Mouse (Mus musculus) MEL (cell line): ENCODE measurements around the gene Ivns1abp. TPM values are rescaled to one million over a fixed set of nuclear protein-coding genes. Genes with fewer than 3 reads are reported as not detected.

Source experiments
- DNase-seq: peaks from one replicate; pipeline ENCODE4 v3.0.0; 2011; ENCODE audit warnings: low read depth, low spot score
- H3K27ac ChIP-seq: 2 replicates; pipeline ENCODE4 v1.5.1; 2012; ENCODE audit warnings: low read depth, mild to moderate bottlenecking, control low read depth, low read length, moderate library complexity; ENCODE audit not compliant: control insufficient read depth
- H3K27me3 ChIP-seq, 2 experiments: fragments of 150-350 bp in 1 of 2; sonication (generic) in 1 of 2; 2 replicates each; pipeline ENCODE4 v1.6.1; 2012; ENCODE audit warnings: low read length in 2 of 2, mild to moderate bottlenecking in 2 of 2, improper control_type of control experiment in 1 of 2, moderate library complexity in 1 of 2; ENCODE audit not compliant: insufficient read depth in 2 of 2, control insufficient read depth in 1 of 2
- H3K36me3 ChIP-seq, 2 experiments: 2 replicates each; pipeline ENCODE4 v1.6.1; 2012 to 2014; ENCODE audit warnings: low read length in 2 of 2, improper control_type of control experiment in 1 of 2, inconsistent platforms in 1 of 2, mild to moderate bottlenecking in 1 of 2; ENCODE audit not compliant: insufficient read depth in 2 of 2, control insufficient read depth in 1 of 2
- H3K4me1 ChIP-seq, 2 experiments: fragments of 150-350 bp in 1 of 2; sonication (generic) in 1 of 2; 2 replicates each; pipeline ENCODE4 v1.6.1; 2012; ENCODE audit warnings: low read length in 2 of 2, improper control_type of control experiment in 1 of 2, mild to moderate bottlenecking in 1 of 2; ENCODE audit not compliant: insufficient read depth in 2 of 2, control insufficient read depth in 1 of 2
- H3K4me3 ChIP-seq, 2 experiments: fragments of 150-350 bp in 1 of 2; sonication (generic) in 1 of 2; 2 replicates each; pipeline ENCODE4 v1.5.1; 2012; ENCODE audit warnings: low read depth in 2 of 2, low read length in 2 of 2, mild to moderate bottlenecking in 2 of 2, moderate library complexity in 2 of 2, control low read depth in 1 of 2, improper control_type of control experiment in 1 of 2; ENCODE audit not compliant: control insufficient read depth in 1 of 2, insufficient read depth in 1 of 2
- H3K79me2 ChIP-seq: 2 replicates; pipeline ENCODE4 v1.6.1; 2012; ENCODE audit warnings: mild to moderate bottlenecking, low read length, moderate library complexity; ENCODE audit not compliant: control insufficient read depth, poor library complexity, insufficient read depth
- H3K9ac ChIP-seq: 2 replicates; pipeline ENCODE4 v1.6.1; 2012; ENCODE audit warnings: low read depth, mild to moderate bottlenecking, control low read depth, low read length, moderate library complexity; ENCODE audit not compliant: control insufficient read depth, poor library complexity, severe bottlenecking
- H3K9me3 ChIP-seq: fragments of 150-350 bp; sonication (generic); replicated peaks from 2 replicates; pipeline ENCODE4 v1.6.1; 2012; ENCODE audit warnings: mild to moderate bottlenecking, low read length, improper control_type of control experiment, moderate library complexity; ENCODE audit not compliant: insufficient read depth
- BHLHE40 ChIP-seq: IDR thresholded peaks from 2 replicates; pipeline ENCODE4 v1.6.1; 2012; ENCODE audit warnings: low read depth, mild to moderate bottlenecking, inconsistent platforms, low read length, improper control_type of control experiment, borderline replicate concordance
- CTCF ChIP-seq, 3 experiments: IDR thresholded peaks in 2 of 3; conservative IDR thresholded peaks in 1 of 3; 2 replicates each; pipeline ENCODE4 v1.5.1; 2011 to 2012; ENCODE audit warnings: low read length in 3 of 3, low read depth in 2 of 3, mild to moderate bottlenecking in 2 of 3, improper control_type of control experiment in 1 of 3, inconsistent platforms in 1 of 3, mixed read lengths in 1 of 3, moderate library complexity in 1 of 3; ENCODE audit not compliant: control insufficient read depth in 1 of 3, insufficient read depth in 1 of 3, poor library complexity in 1 of 3, severe bottlenecking in 1 of 3
- ETS1 ChIP-seq: IDR thresholded peaks from 2 replicates; pipeline ENCODE4 v1.6.1; 2012; ENCODE audit warnings: low read depth, mild to moderate bottlenecking, inconsistent platforms, low read length, improper control_type of control experiment, moderate library complexity
- GATA1 ChIP-seq: IDR thresholded peaks from 2 replicates; pipeline ENCODE4 v1.6.1; 2011; ENCODE audit warnings: low read depth, low read length, improper control_type of control experiment
- HCFC1 ChIP-seq: IDR thresholded peaks from 2 replicates; pipeline ENCODE4 v1.6.1; 2012; ENCODE audit warnings: low read depth, mild to moderate bottlenecking, inconsistent platforms, low read length, improper control_type of control experiment, moderate library complexity
- JUND ChIP-seq: IDR thresholded peaks from 2 replicates; pipeline ENCODE4 v1.6.1; 2011; ENCODE audit warnings: low read depth, mild to moderate bottlenecking, improper control_type of control experiment, low read length
- MAFK ChIP-seq: IDR thresholded peaks from 2 replicates; pipeline ENCODE4 v1.6.1; 2011; ENCODE audit warnings: low read depth, mild to moderate bottlenecking, low read length, improper control_type of control experiment, borderline replicate concordance
- MAX ChIP-seq: IDR thresholded peaks from 2 replicates; pipeline ENCODE4 v1.6.1; 2011; ENCODE audit warnings: low read length, improper control_type of control experiment
- MAZ ChIP-seq: IDR thresholded peaks from 2 replicates; pipeline ENCODE4 v1.6.1; 2012; ENCODE audit warnings: low read depth, mild to moderate bottlenecking, inconsistent platforms, low read length, improper control_type of control experiment
- MEF2A ChIP-seq: IDR thresholded peaks from 2 replicates; pipeline ENCODE4 v1.6.1; 2014; ENCODE audit warnings: low read depth, mild to moderate bottlenecking, inconsistent platforms, low read length, improper control_type of control experiment; ENCODE audit not compliant: poor library complexity, insufficient replicate concordance, severe bottlenecking; ENCODE audit errors: extremely low read depth
- MXI1 ChIP-seq: IDR thresholded peaks from 2 replicates; pipeline ENCODE4 v1.6.1; 2011; ENCODE audit warnings: mild to moderate bottlenecking, low read depth, low read length, improper control_type of control experiment
- MYB ChIP-seq: IDR thresholded peaks from 2 replicates; pipeline ENCODE4 v1.6.1; 2011; ENCODE audit warnings: mild to moderate bottlenecking, low read depth, low read length, improper control_type of control experiment
- MYC ChIP-seq: IDR thresholded peaks from 2 replicates; pipeline ENCODE4 v1.6.1; 2011; ENCODE audit warnings: low read depth, mild to moderate bottlenecking, low read length, improper control_type of control experiment, moderate library complexity
- NELFE ChIP-seq: IDR thresholded peaks from 2 replicates; pipeline ENCODE4 v1.6.1; 2011; ENCODE audit warnings: low read depth, low read length, improper control_type of control experiment
- NRF1 ChIP-seq: IDR thresholded peaks from 2 replicates; pipeline ENCODE4 v1.6.1; 2014; ENCODE audit warnings: low read depth, mild to moderate bottlenecking, inconsistent platforms, low read length, improper control_type of control experiment, moderate library complexity; ENCODE audit not compliant: poor library complexity, insufficient read depth, severe bottlenecking
- POLR2A ChIP-seq, 2 experiments: IDR thresholded peaks; 2 replicates each; pipeline ENCODE4 v1.6.1; 2011 to 2012; ENCODE audit warnings: low read length in 2 of 2, mild to moderate bottlenecking in 2 of 2, control low read depth in 1 of 2, improper control_type of control experiment in 1 of 2, low read depth in 1 of 2, moderate library complexity in 1 of 2; ENCODE audit not compliant: control insufficient read depth in 1 of 2, insufficient read depth in 1 of 2, poor library complexity in 1 of 2
- POLR2AphosphoS2 ChIP-seq: IDR thresholded peaks from 2 replicates; pipeline ENCODE4 v1.6.1; 2011; ENCODE audit warnings: low read length, improper control_type of control experiment
- RAD21 ChIP-seq: IDR thresholded peaks from 2 replicates; pipeline ENCODE4 v1.6.1; 2011; ENCODE audit warnings: mild to moderate bottlenecking, low read depth, low read length, improper control_type of control experiment
- SIN3A ChIP-seq: IDR thresholded peaks from 2 replicates; pipeline ENCODE4 v1.6.1; 2012; ENCODE audit warnings: low read length, improper control_type of control experiment, inconsistent platforms
- SMC3 ChIP-seq: IDR thresholded peaks from 2 replicates; pipeline ENCODE4 v1.6.1; 2011; ENCODE audit warnings: low read depth, low read length, improper control_type of control experiment
- TAL1 ChIP-seq: IDR thresholded peaks from 2 replicates; pipeline ENCODE4 v1.6.1; 2012; ENCODE audit warnings: mild to moderate bottlenecking, inconsistent platforms, low read length, moderate library complexity, mixed read lengths
- TBP ChIP-seq: IDR thresholded peaks from 2 replicates; pipeline ENCODE4 v1.8.0; 2011; ENCODE audit warnings: low read depth, low read length, improper control_type of control experiment
- TCF12 ChIP-seq: IDR thresholded peaks from 2 replicates; pipeline ENCODE4 v1.6.1; 2014; ENCODE audit warnings: low read depth, mild to moderate bottlenecking, inconsistent platforms, low read length, improper control_type of control experiment, moderate library complexity
- UBTF ChIP-seq: IDR thresholded peaks from 2 replicates; pipeline ENCODE4 v1.6.1; 2012; ENCODE audit warnings: low read depth, mild to moderate bottlenecking, inconsistent platforms, low read length, improper control_type of control experiment, moderate library complexity, borderline replicate concordance; ENCODE audit not compliant: insufficient read depth
- USF1 ChIP-seq: IDR thresholded peaks from 2 replicates; pipeline ENCODE4 v1.6.1; 2014; ENCODE audit warnings: low read depth, mild to moderate bottlenecking, inconsistent platforms, low read length, improper control_type of control experiment, moderate library complexity
- USF2 ChIP-seq, 2 experiments: IDR thresholded peaks; 2 replicates each; pipeline ENCODE4 v1.6.1; 2011 to 2012; ENCODE audit warnings: improper control_type of control experiment in 2 of 2, low read length in 2 of 2, borderline replicate concordance in 1 of 2, inconsistent platforms in 1 of 2, low read depth in 1 of 2, mild to moderate bottlenecking in 1 of 2; ENCODE audit not compliant: insufficient read depth in 1 of 2
- ZC3H11A ChIP-seq: IDR thresholded peaks from 2 replicates; pipeline ENCODE4 v1.6.1; 2012; ENCODE audit warnings: low read depth, mild to moderate bottlenecking, inconsistent platforms, low read length, improper control_type of control experiment
- polyA plus RNA-seq, 2 experiments: library from polyadenylated mRNA; stranded (reverse) in 1 of 2; unstranded in 1 of 2; fragments of >175 nt in 1 of 2; fragments of >200 nt in 1 of 2; gene quantifications; 2 replicates each; pipeline versions ENCODE4 v1.2.1 to v1.2.4; 2012; ENCODE audit warnings: low replicate concordance in 2 of 2, low read depth in 1 of 2; ENCODE audit not compliant: insufficient read length in 2 of 2, insufficient read depth in 1 of 2, missing spikeins in 1 of 2
- total RNA-seq: library from RNA; depleted of rRNA; stranded (reverse); fragments of 300-350 nt; gene quantifications from 2 replicates; pipeline ENCODE4 v1.2.3, GENCODE M21; 2012

Ivns1abp gene
- total and polyA plus RNA-seq, 3 experiments: 74.5 to 138 (median 127) TPM

DNA sequence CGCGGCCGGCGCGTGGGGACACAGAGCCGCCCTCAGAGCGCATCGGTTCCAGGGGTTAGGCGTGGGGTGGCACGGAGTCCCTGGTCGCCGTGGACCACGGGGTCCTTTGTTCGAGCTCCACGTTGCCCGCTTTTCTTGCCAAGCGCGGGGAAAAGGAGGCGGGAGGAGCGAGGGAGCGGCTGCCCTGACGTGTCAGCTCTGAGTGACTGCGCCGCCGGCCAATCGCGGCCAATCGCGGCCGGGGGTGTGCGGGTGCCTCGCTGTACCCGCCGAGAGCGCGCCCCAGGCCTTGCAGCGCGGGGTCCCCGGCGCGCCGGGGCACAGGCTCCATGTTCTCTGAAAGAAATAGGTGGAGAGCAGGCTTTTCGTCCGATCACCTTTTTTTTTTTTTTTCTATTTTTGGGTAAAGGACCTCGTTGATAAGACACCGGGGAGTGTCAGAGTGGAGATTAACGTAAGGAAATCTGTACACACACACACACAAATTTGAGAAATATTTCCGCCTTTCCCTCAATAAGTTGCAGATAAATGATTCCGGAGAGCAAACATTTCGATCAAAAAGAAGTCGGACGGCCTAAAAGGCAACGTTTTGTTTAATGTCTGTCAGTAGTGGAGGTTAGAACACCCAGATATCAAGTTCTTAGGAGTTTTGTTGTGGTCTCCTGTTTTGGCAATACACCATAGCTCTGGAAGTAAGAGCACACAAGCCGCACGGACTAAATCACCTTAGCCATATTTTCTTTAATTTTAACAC lies 1.0 kb downstream of the Ivns1abp start (continued):
- TF ChIP-seq NRF1: 0 out of 2 replicates have a peak, but pooled peaks have one; percentile 15
- peak; percentile 71 for TF ChIP-seq SIN3A
- TF ChIP-seq MEF2A: peak; percentile 81; the same call in 1 of the 2 replicates
- peak; percentile 47; the same call in 1 of the 2 replicates for TF ChIP-seq GATA1
- TF ChIP-seq POLR2A (IDR thresholded peaks at IDR 0.05; ENCODE audit: control insufficient read depth in 1 of 2, insufficient read depth in 1 of 2, low read depth in 1 of 2, low read length in 2 of 2, poor library complexity in 1 of 2): peak in 1 of 2 experiments; percentile 45; a peak in 2 of 4 replicates
- TF ChIP-seq, all 39 proteins: peak for 18

DNA sequence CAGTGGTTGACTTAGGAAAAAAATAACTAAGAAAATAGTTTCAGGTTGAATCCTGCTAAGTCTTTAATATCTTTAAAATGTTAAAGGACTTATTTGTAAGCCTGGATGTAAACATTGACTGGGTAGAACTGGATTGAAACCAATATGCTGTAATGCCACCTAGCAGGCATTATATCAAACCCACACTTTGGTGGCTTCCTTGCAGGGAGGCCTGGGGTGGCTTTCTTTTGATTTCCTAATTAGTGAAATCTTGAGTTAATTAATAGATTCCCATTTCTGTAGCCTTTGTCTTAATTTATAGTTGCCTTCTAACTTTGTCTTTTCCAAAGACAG lies 1.6 kb downstream of the Ivns1abp start:
- Histone ChIP-seq H3K9ac (peak overlapping the region; percentile 98), H3K9me3 (no peaks in the 10 kb centered on the region), H3K79me2 (peaks cover 52% of the 10 kb centered on the region), H3K27me3 (no peaks in the 10 kb centered on the region), H3K36me3 (peaks cover 14 to 25% of the 10 kb centered on the region in 2 experiments), H3K27ac (peak overlapping the region; percentile 88), H3K4me1 (peaks cover 9 to 17% of the 10 kb centered on the region in 2 experiments; a peak in 3 of 4 replicates), H3K4me3 (peak overlapping the region; percentile 88 to 92)
- DNase-seq: no peak
- TF ChIP-seq ZC3H11A: no peak
- TF ChIP-seq USF1: no peak
- no peak for TF ChIP-seq JUND
- no peak for TF ChIP-seq TBP
- no peak for TF ChIP-seq NELFE
- TF ChIP-seq TCF12: no peak
- 0 out of 2 replicates have a peak, but pooled peaks have one; percentile 10 for TF ChIP-seq SMC3
- TF ChIP-seq USF2 (IDR thresholded peaks at IDR 0.05; ENCODE audit: borderline replicate concordance in 1 of 2, insufficient read depth in 1 of 2, low read depth in 1 of 2, low read length in 2 of 2): no peak
- no peak for TF ChIP-seq MAX

DNA sequence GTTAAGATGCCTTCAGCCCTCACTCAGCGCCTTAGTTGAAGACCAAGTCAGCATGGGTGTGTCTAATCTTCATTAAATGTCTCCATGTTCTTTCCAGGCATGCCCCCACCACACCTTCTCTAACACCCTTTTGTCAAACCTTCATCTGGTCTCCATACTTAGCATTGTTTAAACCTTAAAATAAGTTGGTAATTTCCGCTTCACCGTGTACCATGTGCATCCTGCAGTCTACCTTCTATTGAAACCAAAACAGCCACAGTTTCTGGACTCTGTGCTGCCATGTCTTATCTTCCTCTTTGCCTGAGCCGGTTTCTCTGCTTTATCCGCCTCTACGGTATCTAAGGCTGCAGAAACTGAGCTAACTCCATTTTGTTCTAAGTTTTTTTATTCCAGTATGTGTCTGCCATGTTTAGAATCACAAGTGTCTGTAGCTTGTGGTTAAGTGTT lies 2.4 kb downstream of the Ivns1abp start:
- H3K9ac ChIP-seq: peak overlapping the region; percentile 98
- H3K27me3 ChIP-seq: no peaks in the 10 kb centered on the region
- H3K27ac ChIP-seq: peak overlapping the region; percentile 47
- H3K9me3 ChIP-seq: no peaks in the 10 kb centered on the region
- peak overlapping the region; percentile 88 to 92 for H3K4me3 ChIP-seq
- peaks cover 22 to 23% of the 10 kb centered on the region in 2 experiments for H3K36me3 ChIP-seq
- peaks cover 7 to 17% of the 10 kb centered on the region in 2 experiments; a peak in 3 of 4 replicates for H3K4me1 ChIP-seq
- peaks cover 52% of the 10 kb centered on the region for H3K79me2 ChIP-seq
- peak; percentile 67 for DNase-seq
- TF ChIP-seq MYB: no peak
- TF ChIP-seq MAFK: no peak
- no peak for TF ChIP-seq USF2 (IDR thresholded peaks at IDR 0.05; ENCODE audit: borderline replicate concordance in 1 of 2, insufficient read depth in 1 of 2, low read depth in 1 of 2, low read length in 2 of 2)
- TF ChIP-seq MYC: peak; percentile 65
- no peak for TF ChIP-seq MAX
- no peak for TF ChIP-seq MAZ
- TF ChIP-seq ETS1: no peak; the same call in 1 of the 2 replicates
- no peak for TF ChIP-seq BHLHE40
- TF ChIP-seq NRF1: no peak
- TF ChIP-seq CTCF (IDR thresholded peaks at IDR 0.05 in 2 of 3, conservative IDR thresholded peaks at IDR 0.05 in 1 of 3; ENCODE audit: control insufficient read depth in 1 of 3, insufficient read depth in 1 of 3, low read depth in 2 of 3, low read length in 3 of 3, poor library complexity in 1 of 3, severe bottlenecking in 1 of 3): no peak
- peak; percentile 50 for TF ChIP-seq TAL1
- TF ChIP-seq HCFC1: no peak
- TF ChIP-seq SIN3A: peak; percentile 73
- no peak for TF ChIP-seq RAD21
- peak; percentile 80 for TF ChIP-seq MXI1
- TF ChIP-seq UBTF: no peak
- no peak for TF ChIP-seq JUND
- TF ChIP-seq POLR2AphosphoS2: no peak
